Mouse (Mus musculus) B cell, adult 2 months (primary cell): ENCODE measurements around the gene Snrpd2.

ENCODE experiments used
- DNase-seq, 2 experiments: peaks; one replicate each; pipeline ENCODE4 v3.0.0; 2022

Snrpd2 gene

DNA sequence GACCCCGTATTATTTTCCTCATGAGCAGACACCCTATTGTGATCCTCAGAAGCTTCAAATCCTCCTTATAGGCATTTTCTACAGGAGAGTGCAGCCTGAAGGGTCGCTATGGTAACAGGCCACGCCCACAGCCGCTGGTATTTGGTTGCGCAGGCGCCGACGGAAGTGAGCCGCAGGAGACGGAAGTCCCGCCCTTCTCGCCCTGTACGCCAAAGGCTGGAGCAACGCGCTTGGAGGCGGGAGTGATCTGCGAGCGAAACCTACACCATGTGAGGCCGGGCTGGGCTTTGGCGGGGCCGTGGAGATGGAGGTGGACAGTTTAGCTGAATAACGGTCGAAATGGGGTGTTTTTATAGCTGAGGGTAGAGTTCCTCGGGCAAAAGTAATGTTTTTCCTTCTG lies at the start of gene Snrpd2:
Snrpd2 (plus strand) TSS at position 97 of the 400 bp plus-strand sequence.
- DNase-seq, result peak; percentile 93 to 95

DNA sequence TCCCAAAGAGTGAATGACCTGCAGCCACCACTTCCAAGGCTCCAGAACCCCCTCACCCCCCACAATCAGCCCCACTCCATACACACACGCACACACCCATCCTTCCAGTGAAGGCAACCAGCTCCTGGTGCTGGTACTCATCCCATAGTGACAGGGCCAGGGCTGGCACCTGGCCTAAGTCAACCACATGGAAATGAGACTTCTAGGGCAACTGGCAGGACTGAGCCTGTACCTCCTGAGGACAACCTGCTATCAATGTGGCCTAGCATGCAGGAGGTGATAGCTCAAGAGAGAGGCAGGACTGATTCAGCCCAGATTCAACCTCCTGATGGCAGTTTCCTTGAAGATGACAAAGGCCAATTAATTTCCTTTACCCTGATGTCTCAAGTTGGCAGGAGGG lies 49.2 kb upstream of the Snrpd2 start:
- DNase-seq, result no peak

- no peak for DNase-seq
Observed at GRCm38 (mm10) chr7:19103741-19104140, 45.8 kb upstream of the Snrpd2 start.

DNA sequence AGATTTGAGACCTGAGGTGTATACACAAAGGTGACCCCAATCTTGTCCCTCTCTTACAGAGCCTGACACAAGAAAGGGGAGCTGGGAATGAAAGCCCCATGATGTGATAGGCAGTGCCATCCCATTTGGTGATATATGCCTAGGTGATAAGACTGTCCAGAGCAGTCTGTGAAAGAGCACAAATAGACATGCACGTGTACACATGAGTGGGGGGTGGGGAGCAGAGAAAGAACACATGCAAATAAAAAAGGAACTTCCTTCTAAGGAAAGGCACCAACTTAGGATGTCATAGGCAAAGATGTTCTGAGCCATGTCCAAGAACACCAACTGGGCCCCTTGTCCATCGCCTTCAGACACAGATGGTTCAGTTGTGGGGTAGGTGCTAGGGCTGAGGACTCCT lies 45.0 kb upstream of the Snrpd2 start:
- no peak for DNase-seq

DNA sequence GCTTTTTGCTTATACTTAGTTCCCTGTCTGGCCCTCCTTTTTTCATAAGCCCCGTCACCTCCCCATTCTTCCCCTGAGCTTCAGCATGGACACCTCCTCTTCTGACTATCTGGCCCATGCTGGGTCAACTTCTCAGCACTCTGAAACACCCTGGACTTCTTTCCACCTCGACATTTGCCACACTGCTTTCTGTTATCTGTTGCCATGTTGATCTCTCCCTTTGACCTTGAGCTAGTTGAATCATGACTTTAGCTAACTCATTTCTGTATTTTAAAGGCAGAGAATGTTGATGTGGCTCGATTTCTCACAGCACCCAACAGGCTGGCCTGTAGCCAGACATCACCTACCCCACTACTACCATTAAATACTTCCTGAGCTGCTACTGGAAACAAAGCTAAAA lies 42.1 kb upstream of the Snrpd2 start:
- no peak for DNase-seq

- no peak for DNase-seq
Observed at GRCm38 (mm10) chr7:19109565-19109964, 40.0 kb upstream of the Snrpd2 start.

DNA sequence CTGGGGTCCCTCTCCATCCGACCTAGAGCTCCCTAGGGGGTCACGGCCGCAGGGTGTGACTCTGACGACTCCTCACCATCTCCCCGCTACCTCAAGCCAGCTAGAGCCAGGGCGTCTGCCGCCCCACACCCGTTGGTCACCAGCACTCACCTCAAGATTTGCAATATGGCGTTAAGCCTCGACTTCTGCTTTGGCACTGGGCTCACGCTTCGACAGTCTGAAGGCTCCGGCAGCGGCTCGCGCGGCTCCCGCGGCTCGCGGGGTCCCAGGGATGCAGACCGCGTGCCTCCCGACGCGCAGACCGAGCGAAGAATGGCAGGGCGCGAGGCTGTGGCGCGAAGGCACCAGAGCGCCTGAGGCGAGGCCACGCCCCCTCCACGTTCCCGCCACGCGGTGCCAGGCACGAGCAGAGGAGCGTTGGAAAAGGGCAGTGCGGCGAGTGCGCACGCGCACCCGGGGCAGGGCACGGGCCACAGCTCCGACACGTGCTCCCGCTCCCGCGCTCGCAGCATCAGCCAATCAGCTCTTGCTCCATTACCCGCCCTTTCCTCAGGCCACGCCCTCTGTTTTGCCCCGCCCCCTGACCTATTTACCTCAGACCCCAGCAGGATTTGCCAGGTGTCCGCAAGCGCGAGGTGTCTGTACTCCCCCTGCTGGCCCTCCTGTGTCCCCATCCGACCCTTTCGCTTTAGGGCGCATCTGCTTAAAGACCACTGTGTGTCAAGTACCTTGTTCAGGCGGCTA lies 31.3 kb upstream of the Snrpd2 start, which contains the start of gene Gm4969:
Gm4969 (minus strand) TSS at position 341 of the 744 bp plus-strand sequence.
- DNase-seq, result peak; percentile 27 to 30

GRCm38 (mm10) chr7:19119083-19119482 lies 30.4 kb upstream of the Snrpd2 start:
- DNase-seq, result no peak

- peak; percentile 93 to 95 for DNase-seq
Observed at GRCm38 (mm10) chr7:19119631-19120429, 29.7 kb upstream of the Snrpd2 start, which contains the start of gene Fbxo46. Gene Fbxo46 (plus strand): TSS chr7:19119859.

DNA sequence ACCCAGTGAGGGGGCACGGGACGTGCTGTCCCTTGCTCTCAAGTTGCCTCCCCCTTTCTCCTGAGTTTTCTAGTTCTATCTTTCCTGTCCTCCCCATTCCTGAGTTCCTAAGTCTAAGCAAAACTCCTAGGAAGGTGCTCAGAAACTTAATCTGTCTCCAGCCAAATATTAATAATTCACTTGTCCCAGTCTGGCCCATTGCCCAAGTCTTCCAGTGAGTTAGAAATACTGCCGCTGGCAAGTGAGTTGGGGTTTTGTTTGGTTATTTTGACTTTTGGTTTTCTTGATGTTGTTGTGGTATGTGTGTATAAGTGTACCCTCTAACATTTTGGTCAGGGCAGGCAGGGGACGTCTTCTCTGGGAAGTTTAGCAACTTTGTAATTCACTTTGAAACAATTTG lies 27.8 kb upstream of the Snrpd2 start:
- DNase-seq, result no peak

DNA sequence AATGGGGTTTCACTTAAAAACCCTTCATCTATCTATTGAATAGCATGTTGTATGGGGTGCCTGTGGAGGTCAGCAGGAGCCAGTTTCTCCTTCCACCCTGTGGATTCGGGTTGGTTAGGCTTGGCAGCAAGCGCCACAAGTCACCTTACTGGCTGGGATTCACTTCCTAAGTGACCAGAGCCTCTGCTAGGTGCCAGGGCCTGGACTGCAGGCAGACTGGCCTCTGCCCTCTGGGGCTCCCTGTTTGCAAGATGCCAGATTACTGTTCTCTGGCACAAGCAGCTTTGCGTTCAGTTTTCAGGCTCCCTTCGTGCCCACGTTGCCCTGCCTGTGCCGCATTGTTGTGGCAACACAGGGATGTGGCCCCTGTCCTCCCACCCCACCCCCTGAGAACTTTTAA lies 24.8 kb upstream of the Snrpd2 start:
- DNase-seq, result no peak

DNA sequence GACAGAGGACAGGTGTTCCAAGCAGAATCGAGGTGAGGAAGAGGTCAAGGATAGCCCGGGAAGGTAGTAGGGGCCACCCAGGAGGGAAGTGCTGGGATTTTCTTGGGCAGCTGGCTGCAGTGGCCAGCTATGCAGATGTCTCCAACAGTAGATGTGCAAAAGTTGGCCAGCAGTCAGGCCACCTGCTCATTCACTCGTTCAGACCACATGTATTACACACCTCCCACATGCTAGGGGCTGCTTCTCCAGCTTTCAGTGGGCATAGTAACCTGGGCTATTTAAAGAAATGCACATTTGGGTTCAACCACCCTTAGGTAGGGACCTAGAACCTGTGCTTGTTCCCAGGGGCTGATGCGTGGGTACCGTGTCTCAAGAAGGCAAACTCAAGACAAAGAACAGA lies 21.8 kb upstream of the Snrpd2 start:
- no peak for DNase-seq

DNA sequence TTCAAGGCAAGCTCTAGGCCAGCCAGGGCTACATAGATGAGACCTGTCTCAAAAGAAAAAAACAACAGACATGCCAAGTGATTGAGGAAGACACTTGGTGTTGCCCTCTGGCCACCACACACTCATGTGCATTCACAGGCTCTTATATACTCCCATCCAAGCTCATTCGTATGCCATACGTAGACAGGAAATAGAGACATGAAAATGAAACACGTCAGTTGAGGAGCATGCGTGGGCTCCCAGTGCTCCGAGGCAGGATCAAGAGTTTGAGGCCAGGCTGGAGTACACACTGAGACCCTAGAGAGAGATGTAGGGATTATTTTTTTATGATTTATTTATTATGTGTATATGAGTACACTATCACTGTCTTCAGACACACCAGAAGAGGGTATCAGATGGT lies 20.1 kb upstream of the Snrpd2 start:
- DNase-seq, result no peak

GRCm38 (mm10) chr7:19130657-19131056 lies 18.9 kb upstream of the Snrpd2 start:
- peak; percentile 33 to 49 for DNase-seq

DNA sequence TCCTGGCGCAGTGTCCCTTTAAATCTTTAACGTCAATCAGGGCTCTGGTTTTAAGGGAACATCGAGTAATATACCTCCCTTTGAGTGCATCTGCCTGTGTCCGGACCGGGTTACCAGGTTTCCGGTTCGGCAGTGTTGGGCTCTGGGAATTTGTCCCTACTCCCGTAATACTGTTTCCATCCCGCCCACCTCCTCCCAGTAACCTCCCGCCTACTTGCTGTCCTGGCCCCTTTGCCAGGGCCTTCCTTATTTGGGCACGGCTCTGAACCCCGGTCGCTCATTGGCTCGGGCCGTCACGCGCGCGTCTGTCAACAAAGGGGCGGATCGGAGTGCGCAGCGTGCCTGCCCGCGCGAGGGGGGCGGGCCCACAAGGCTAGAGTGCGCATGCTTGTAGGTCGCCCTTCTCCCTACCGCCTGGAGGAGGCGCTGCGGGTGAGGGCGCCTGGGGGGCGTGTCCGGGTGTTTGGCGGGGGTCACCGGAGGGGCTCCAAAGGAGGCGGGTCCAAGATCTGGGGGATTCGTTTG lies 18.1 kb upstream of the Snrpd2 start:
- peak; percentile 97 for DNase-seq

DNA sequence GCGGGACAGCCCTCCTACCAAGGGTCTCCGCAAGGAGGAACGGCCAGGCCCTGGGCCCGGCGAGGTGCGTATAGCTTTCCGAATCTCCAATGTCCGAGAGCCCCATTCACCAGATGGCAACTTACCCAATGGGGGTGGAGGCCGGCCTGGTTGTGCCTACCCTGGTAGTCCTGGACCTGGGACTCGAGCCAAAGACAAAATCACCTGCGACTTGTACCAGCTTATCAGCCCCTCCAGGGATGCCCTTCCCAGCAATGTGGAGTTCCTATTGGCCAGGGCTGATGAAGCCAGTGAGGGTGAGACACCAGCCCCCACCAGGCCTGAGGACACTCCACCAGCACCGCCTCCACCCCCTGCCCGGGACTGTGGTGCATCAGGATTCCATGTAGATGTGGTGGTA lies 13.4 kb upstream of the Snrpd2 start:
- DNase-seq, result no peak

GRCm38 (mm10) chr7:19136673-19137334 lies 12.7 kb upstream of the Snrpd2 start:
- DNase-seq, result no peak

GRCm38 (mm10) chr7:19137380-19137779 lies 12.1 kb upstream of the Snrpd2 start:
- peak; percentile 76 to 82 for DNase-seq

DNA sequence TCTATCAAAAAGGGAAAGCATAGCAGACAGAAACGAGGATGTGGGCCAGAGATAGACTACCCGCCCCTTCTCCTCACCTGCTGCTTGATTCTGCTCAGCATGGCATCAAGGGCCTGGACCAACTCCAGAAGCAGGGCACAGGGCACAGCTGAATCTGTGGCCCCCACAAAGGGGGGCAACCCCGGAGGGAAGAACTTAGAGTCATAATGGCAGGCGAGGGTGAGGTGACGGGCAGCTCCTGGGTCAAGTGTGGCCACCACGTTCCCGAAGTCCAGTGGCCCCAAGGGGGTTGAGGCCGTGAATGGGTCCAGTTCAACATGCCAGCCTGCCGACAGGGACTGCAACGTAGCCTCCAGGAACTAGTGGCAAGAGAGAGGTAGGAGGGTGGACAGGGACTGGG lies 2.7 kb upstream of the Snrpd2 start:
- DNase-seq, result no peak

GRCm38 (mm10) chr7:19147497-19148045 lies 2.0 kb upstream of the Snrpd2 start:
- DNase-seq, result no peak

DNA sequence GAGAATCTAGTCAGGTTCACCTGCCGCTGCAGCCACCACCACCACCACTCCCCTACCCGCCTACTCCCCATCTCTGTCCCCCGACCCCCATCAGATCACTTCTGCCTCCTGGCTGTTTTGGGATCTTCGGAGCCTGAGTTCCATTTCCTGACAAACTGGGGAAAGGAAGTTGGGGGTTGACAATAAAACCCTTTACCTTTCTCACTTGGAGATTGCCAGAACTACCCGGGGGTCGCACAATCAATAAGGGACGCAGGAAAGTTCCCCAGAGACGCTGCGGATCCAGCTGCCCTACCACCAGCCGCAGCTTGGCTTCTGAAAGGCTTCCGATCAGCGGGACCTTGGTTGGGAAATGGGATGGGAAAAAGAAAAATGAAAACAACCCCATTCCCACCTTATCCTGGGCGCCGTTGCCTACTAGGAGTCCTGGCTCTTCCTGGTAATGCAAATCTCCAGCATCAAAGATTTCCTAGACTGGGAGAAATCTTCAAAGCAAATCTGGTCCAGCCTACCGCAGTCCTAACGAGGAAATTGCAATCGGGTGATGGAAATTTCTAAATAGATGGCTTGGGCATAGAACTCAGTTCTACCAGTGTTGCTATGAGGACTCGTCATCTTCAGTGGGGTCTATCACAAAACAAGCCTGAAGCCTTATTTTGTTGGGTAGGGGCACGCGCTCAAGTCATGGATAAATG lies 1.2 kb upstream of the Snrpd2 start:
- no peak for DNase-seq

DNA sequence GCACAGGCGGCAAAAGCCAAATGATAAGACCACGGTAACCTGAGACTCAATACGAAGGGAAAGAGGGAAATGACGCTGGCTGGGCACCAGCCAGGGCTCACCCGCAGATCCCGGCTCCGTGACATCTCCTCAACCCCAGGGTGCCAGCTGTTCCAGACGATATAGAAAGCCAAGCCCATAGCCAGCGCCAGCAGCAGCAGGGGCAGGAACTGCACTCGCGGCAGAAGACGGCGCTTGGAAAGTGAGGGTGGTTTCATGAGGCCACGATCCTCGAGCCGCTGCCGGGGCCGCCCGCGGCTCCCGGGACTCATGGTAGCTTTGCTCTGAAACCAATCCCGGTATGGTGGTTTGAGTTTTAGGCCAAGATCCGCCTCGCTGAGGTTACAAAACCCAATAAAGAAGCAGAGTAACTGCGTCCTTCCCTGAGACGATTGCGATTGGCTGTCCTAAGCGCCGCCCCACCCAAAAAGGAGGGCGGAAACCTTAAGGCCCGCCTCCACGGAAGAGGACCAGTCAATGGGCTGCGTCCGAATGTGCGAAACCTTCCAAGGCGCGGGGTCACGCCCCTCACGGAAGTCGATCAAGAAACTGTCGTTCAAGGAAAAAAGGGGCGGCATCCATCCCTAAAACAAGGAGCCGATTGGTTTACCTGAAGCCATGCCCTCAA lies 514 bp upstream of the Snrpd2 start, which contains the start of gene Qpctl:
Qpctl (minus strand) TSS at position 417 of the 667 bp plus-strand sequence.
- DNase-seq, result peak; percentile 97 to 98
